Mouse (Mus musculus) limb, embryonic 13.5 days (tissue): ENCODE results near the gene Pqlc3. TPM values are rescaled to one million over a fixed set of nuclear protein-coding genes. Genes with fewer than 3 reads are reported as not detected.

Source experiments
- ATAC-seq: fragments of 200-750 bp; cut with Nextera tagmentation; 2 replicates; pipeline ENCODE4 v1.8.0; 2017; ENCODE audit warnings: low read depth, moderate number of reproducible peaks, moderate TSS enrichment; ENCODE audit not compliant: low FRiP score
- H3K27ac ChIP-seq: fragments of 300-500 bp; sonication (generic); 2 replicates; pipeline ENCODE4 v1.5.1; 2015; ENCODE audit warnings: inconsistent platforms, mild to moderate bottlenecking, moderate library complexity
- H3K27me3 ChIP-seq: fragments of 300-500 bp; sonication (generic); 2 replicates; pipeline ENCODE4 v1.6.1; 2015; ENCODE audit warnings: mild to moderate bottlenecking, inconsistent platforms
- H3K36me3 ChIP-seq: fragments of 300-500 bp; sonication (generic); 2 replicates; pipeline ENCODE4 v1.6.1; 2015; ENCODE audit warnings: inconsistent platforms, mild to moderate bottlenecking, moderate library complexity
- H3K4me1 ChIP-seq: fragments of 300-500 bp; sonication (generic); 2 replicates; pipeline ENCODE4 v1.6.1; 2015; ENCODE audit warnings: inconsistent platforms
- H3K4me2 ChIP-seq: fragments of 300-500 bp; sonication (generic); replicated peaks from 2 replicates; pipeline ENCODE4 v1.6.1; 2015; ENCODE audit warnings: inconsistent platforms, mild to moderate bottlenecking, moderate library complexity
- H3K4me3 ChIP-seq: fragments of 300-500 bp; sonication (generic); 2 replicates; pipeline ENCODE4 v1.5.1; 2015; ENCODE audit warnings: moderate library complexity, mild to moderate bottlenecking, inconsistent platforms
- H3K9ac ChIP-seq: fragments of 300-500 bp; sonication (generic); 2 replicates; pipeline ENCODE4 v1.6.1; 2015; ENCODE audit warnings: mild to moderate bottlenecking, inconsistent platforms
- H3K9me3 ChIP-seq: fragments of 300-500 bp; sonication (generic); 2 replicates; pipeline ENCODE4 v1.6.1; 2016; ENCODE audit warnings: inconsistent platforms
- WGBS: fragments of 180-500 bp; shearing (Covaris S2); methylation state at CpG from one replicate; pipeline ENCODE4 v1.1.7; 2015; 5-methylcytosine and 5-hydroxymethylcytosine counted together
- polyA plus RNA-seq: library from polyadenylated mRNA; unstranded; fragments of >200 nt; fragmentation: Nextera tagmentation; extraction: Ambion mirVana; gene quantifications from 2 replicates; pipeline ENCODE4 v1.2.1, GENCODE M21; 2015

Gene Pqlc3
- polyA plus RNA-seq, 1 experiment from 2014 or later, result 7.2 TPM

DNA sequence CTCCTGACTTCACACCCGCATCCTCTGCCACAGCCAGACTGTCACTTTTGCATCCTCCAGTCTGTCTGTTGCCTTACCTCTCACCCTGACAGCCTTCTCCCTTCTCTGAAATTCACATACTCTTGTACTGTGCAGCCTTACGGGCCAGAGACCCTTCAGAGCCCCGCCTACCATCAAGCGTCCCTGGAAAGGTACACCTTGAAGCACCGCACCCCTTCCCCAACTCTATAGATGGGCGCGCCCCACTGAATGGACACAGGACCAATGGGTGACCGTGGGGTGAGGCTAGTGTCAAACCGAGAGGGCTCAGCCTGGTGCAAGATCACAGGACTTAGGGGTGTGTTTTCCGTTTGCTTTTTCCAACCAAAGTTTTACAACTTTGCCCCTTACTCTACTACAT is 1.1 kb downstream of the Pqlc3 start:
- Histone ChIP-seq H3K27me3 (peaks cover 48% of the 10 kb centered on the region), H3K4me3 (peak overlapping the region; percentile 65), H3K9ac (peak overlapping the region; percentile 63), H3K4me1 (peaks cover 16% of the 10 kb centered on the region), H3K36me3 (no peaks in the 10 kb centered on the region), H3K9me3 (no peaks in the 10 kb centered on the region), H3K4me2 (peak overlapping the region; percentile 89), H3K27ac (no peak overlapping the region)
- ATAC-seq, result no peak
- 7% methylated on average over 10 of the region's 10 CpGs for WGBS

DNA sequence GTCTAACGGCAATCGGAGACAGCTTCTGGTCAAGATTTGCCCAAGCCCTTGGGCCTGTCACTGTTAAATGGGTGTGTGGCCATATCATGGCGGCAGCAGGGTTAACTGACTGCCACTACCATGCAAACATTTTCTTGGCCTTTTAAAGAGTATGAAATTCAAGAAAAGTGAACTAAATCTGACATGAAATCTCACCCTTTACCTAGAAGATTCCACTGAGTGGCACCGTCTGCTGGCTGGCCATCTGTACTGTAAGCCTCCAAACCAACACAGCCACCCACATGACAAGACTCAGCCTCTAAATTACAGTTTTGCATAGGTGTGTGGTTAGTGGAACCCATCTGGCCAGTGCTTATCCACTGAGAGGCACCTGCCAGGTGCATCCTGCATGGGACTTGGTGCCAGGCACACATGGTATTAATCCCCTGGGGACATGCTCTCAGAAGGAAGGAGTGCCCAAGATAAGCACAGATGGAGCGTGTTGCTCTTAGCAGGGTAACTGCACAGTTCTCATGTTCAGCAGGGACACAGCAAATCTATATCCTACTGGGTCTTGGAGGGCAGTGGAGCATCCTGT is 3.2 kb downstream of the Pqlc3 start:
- no peak for ATAC-seq
- Histone ChIP-seq H3K9ac (no peak overlapping the region), H3K9me3 (no peaks in the 10 kb centered on the region), H3K36me3 (no peaks in the 10 kb centered on the region), H3K27ac (no peak overlapping the region), H3K4me1 (peaks cover 16% of the 10 kb centered on the region), H3K4me2 (no peak overlapping the region), H3K27me3 (peaks cover 46% of the 10 kb centered on the region), H3K4me3 (no peak overlapping the region)
- 87% methylated on average over 5 of the region's 5 CpGs for whole genome bisulfite sequencing

DNA sequence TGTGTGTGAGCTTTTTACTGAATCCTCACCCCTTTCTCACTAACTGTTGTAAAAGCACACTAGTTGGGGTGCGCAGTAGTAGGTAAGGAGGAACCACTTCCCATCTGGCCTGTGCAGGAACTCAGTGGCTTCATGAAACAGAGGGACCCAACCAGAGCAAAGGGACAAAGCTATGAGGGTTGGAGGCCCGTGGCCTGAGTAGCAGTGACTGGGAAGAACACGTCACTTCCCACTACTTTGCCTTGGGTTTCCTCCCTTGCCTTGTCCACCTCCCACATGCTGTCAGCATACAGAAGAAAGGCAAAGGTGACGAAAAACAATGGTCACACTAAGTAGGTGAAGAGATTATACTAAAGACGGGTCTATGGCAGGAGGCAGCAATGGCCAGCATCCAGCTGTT is 3.9 kb downstream of the Pqlc3 start:
- Histone ChIP-seq H3K9me3 (no peaks in the 10 kb centered on the region), H3K9ac (no peak overlapping the region), H3K27ac (no peak overlapping the region), H3K4me1 (peaks cover 16% of the 10 kb centered on the region), H3K27me3 (peaks cover 39% of the 10 kb centered on the region), H3K4me3 (no peak overlapping the region), H3K36me3 (no peaks in the 10 kb centered on the region; the same call in 1 of the 2 replicates), H3K4me2 (no peak overlapping the region)
- ATAC-seq, result no peak
- 88% methylated on average over 5 of the region's 5 CpGs for WGBS

DNA sequence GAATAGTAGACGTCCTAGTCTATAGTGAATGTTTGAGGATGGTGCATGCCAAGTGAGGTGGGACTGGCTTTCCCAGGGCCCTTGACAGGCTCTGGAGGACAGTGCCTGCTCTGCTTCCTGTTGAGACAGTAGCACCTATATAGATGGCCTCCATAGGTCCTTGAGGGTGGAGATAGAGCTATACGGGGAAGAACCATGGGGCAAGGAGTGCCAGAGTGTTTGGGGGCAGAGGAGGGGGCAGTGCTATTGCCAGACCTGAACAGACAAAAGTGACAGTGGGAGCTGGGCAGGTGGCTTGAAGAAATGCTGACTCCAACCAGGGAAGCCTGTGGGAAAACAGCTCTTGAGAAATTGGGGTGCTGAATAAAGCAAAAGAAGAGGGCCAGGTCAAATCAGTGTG is 5.9 kb downstream of the Pqlc3 start:
- WGBS, result 93% methylated on average over 2 of the region's 2 CpGs

DNA sequence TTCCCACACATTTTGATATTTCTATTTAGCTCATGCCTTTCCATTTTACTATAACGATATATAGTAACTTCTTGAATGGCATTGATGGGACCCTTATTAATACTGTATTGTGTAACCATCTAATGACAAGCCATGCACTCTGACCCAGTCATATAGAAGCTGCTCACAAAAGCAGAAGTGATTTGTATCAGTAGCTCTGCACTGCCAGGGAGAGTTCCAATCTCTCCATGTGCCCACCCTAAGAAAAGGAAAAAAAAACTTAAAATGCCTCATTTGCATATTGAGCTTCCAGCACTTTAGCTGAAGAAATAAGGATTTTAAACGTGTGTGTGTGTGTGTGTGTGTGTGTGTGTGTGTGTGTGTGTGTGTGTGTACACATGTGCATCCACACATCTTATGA is 7.9 kb downstream of the Pqlc3 start:
- H3K4me3 ChIP-seq, result no peak overlapping the region
- H3K36me3 ChIP-seq, result peaks cover 12% of the 10 kb centered on the region
- no peak overlapping the region for H3K4me2 ChIP-seq
- H3K27ac ChIP-seq, result no peak overlapping the region
- no peak for ATAC-seq
- 88% methylated on average over 2 of the region's 2 CpGs for WGBS
- no peaks in the 10 kb centered on the region for H3K4me1 ChIP-seq
- no peak overlapping the region for H3K9ac ChIP-seq
- H3K27me3 ChIP-seq, result 0 out of 2 replicates have a peak, but pooled peaks cover 4% of the 10 kb centered on the region
- H3K9me3 ChIP-seq, result no peaks in the 10 kb centered on the region

More for the DNA sequence above, 5.9 kb downstream of the Pqlc3 start:
- Histone ChIP-seq H3K9ac (no peak overlapping the region), H3K36me3 (peaks cover 6% of the 10 kb centered on the region), H3K4me2 (no peak overlapping the region), H3K27me3 (peaks cover 24% of the 10 kb centered on the region), H3K9me3 (no peaks in the 10 kb centered on the region), H3K4me3 (no peak overlapping the region), H3K27ac (no peak overlapping the region), H3K4me1 (peaks cover 11% of the 10 kb centered on the region)
- ATAC-seq, result no peak

DNA sequence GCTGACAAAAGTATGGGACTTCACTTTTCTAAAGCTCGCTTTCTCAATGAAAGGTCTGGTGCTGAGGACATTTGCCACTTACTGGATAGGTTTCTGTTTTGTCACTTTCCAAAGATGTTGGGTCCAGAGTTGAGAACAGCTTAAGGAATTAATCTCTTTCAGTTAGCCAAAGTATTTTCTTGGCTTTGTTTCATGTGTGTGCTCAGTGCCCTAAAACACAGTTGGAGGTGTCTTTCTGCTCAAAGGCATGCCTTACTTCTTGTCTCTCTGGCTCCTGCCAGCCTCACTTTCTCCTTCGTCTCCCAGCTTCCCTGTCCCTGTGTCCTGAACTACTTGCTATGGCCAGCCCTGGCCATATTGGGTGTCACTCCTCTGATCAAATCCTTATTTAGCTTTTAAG is 8.8 kb downstream of the Pqlc3 start:
- no peak overlapping the region for H3K9ac ChIP-seq
- no peaks in the 10 kb centered on the region for H3K4me1 ChIP-seq
- H3K27me3 ChIP-seq, result no peaks in the 10 kb centered on the region
- no peak for ATAC-seq
- 77% methylated on average over 2 of the region's 2 CpGs for WGBS
- no peak overlapping the region for H3K4me2 ChIP-seq
- no peak overlapping the region for H3K27ac ChIP-seq
- H3K9me3 ChIP-seq, result no peaks in the 10 kb centered on the region
- H3K4me3 ChIP-seq, result no peak overlapping the region
- H3K36me3 ChIP-seq, result peaks cover 15% of the 10 kb centered on the region

DNA sequence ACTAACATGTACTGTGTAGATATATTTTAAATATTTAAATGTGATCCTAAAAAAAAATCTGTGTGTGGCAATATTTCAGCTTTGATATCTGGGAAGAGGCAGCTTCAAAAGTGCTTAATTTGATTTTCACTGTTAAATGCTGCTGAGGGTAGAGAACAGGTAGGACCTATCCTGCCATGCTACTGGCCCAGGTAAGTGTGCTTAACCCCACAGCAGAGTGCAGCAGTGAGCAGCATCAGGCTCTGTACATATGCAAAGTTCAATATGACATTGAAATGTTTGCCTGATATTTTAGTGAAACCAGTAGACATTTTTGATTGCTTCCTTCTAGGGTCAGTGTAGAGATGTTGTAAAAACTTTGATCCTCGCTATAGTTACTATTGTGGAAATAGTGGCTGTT is 14.4 kb downstream of the Pqlc3 start:
- 94% methylated on average over 1 of the region's 1 CpGs for WGBS
- ATAC-seq, result no peak

DNA sequence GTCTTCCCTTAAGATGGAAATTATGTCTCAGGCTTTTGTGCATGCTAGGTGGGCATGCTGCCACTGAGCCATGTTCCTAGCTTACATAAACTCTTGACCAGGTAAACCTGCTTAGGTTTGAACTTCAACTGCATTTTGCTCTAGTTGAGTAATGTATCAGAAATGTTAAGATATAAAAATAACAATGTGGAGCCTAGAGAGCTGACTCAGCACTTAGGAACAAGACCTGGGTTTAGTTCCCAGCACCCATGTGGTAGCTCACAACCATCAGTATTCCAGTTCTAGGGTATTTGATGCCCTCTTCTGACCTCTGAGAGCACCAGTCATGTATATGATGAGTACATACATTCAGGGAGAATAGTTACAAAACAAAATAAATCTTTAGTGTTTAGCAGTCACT is 23.1 kb downstream of the Pqlc3 start:
- ATAC-seq, result no peak
- H3K36me3 ChIP-seq, result peaks cover 82% of the 10 kb centered on the region
- H3K27ac ChIP-seq, result no peak overlapping the region

More for the DNA sequence above, 14.4 kb downstream of the Pqlc3 start:
- Histone ChIP-seq H3K4me2 (no peak overlapping the region), H3K36me3 (peaks cover 42% of the 10 kb centered on the region), H3K9me3 (no peaks in the 10 kb centered on the region), H3K27me3 (no peaks in the 10 kb centered on the region), H3K27ac (no peak overlapping the region), H3K4me1 (no peaks in the 10 kb centered on the region), H3K9ac (no peak overlapping the region), H3K4me3 (no peak overlapping the region)

DNA sequence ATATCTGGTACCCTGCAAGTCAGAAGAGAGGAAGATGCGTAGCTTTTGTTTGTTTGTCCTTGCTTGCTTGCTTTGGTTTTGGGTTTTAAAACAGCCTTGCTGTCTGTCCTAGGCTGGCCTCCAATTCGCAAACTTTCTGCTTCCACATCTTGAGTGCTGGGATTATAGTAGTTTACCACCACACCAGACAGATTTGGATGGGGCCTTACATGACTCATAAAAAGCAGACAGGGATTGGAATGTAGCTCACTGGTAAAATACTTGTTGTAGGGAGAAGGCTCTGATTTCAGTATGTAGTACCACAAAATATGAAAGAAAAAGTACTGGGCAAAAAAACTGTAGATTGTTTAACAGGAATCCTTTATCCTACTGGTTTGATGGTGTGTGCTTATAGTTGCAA is 33.4 kb downstream of the Pqlc3 start:
- Histone ChIP-seq H3K9me3 (no peaks in the 10 kb centered on the region), H3K4me3 (no peak overlapping the region), H3K27ac (no peak overlapping the region), H3K36me3 (peaks cover 42% of the 10 kb centered on the region), H3K4me1 (no peaks in the 10 kb centered on the region), H3K4me2 (no peak overlapping the region), H3K27me3 (no peaks in the 10 kb centered on the region), H3K9ac (no peak overlapping the region)
- 90% methylated on average over 2 of the region's 2 CpGs for WGBS
- ATAC-seq, result no peak

More for the DNA sequence above, 23.1 kb downstream of the Pqlc3 start:
- H3K4me2 ChIP-seq, result no peak overlapping the region
- no peak overlapping the region for H3K4me3 ChIP-seq
- H3K9me3 ChIP-seq, result no peaks in the 10 kb centered on the region
- no peaks in the 10 kb centered on the region for H3K27me3 ChIP-seq
- H3K4me1 ChIP-seq, result no peaks in the 10 kb centered on the region
- H3K9ac ChIP-seq, result no peak overlapping the region

DNA sequence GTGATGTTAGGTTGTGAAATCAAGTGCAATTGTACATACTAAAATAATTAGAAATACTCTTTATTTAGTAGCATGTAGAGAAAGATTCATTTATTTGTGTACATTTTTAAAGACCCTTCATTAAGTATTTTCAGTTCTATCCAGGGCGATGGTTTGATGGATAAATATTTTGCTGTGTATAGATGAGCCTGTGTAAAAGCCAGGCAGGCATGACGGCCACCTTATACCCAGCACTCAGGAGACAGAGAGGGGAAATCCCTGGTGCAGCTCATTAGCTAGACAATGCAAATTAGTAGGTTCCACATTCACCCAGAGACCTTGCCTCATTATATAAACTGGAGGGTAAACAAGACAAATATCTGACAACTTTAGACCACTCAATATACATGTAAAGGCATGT is 36.9 kb downstream of the Pqlc3 start:
- H3K4me2 ChIP-seq, result no peak overlapping the region
- ATAC-seq, result no peak
- no peaks in the 10 kb centered on the region for H3K27me3 ChIP-seq
- WGBS, result 86% methylated on average over 2 of the region's 2 CpGs
- no peaks in the 10 kb centered on the region for H3K4me1 ChIP-seq
- no peak overlapping the region for H3K4me3 ChIP-seq
- H3K36me3 ChIP-seq, result peaks cover 48% of the 10 kb centered on the region
- H3K9ac ChIP-seq, result no peak overlapping the region
- H3K9me3 ChIP-seq, result no peaks in the 10 kb centered on the region
- H3K27ac ChIP-seq, result no peak overlapping the region

DNA sequence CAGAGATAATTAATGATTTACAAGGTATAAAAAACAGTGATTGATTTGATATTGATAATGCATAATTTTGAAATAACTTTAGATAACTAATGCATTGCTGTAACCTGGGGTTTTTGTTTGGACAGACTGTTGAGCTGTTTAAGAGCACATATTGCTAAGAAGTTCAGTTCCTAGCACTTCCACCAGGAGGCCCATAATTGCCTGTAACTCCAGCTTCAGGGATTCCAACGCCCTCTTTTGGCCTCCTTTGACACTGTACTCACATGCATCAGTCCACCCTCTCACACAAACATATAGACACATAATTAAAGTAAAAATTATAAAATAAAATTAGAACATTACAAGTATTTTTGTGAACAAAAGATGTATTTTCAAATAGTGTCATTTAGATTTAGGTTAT is 41.4 kb downstream of the Pqlc3 start:
- H3K36me3 ChIP-seq, result peaks cover 44% of the 10 kb centered on the region
- no peak overlapping the region for H3K4me2 ChIP-seq
- no peak for ATAC-seq
- H3K4me1 ChIP-seq, result no peaks in the 10 kb centered on the region
- no peaks in the 10 kb centered on the region for H3K9me3 ChIP-seq
- no peaks in the 10 kb centered on the region for H3K27me3 ChIP-seq
- no peak overlapping the region for H3K4me3 ChIP-seq
- no peak overlapping the region for H3K9ac ChIP-seq
- 64% methylated on average over 1 of the region's 1 CpGs for WGBS
- no peak overlapping the region for H3K27ac ChIP-seq

DNA sequence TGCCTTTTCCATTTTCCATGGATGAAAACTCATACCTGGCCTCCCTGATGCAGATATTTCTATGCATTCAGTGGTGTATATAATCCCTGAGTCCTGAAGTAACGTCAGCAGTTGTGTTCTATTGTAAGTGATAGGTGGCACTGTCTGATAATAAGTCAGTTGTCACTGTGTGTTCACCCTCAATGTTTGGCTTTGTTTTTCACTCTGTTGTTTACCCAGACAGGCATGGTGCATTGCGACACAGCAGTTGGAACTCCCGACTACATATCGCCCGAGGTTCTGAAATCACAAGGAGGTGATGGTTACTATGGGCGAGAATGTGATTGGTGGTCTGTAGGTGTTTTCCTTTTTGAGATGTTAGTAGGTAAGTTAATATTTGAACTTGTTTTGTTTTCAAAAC is 52.0 kb downstream of the Pqlc3 start:
- Histone ChIP-seq H3K4me2 (no peak overlapping the region), H3K4me3 (no peak overlapping the region)

DNA sequence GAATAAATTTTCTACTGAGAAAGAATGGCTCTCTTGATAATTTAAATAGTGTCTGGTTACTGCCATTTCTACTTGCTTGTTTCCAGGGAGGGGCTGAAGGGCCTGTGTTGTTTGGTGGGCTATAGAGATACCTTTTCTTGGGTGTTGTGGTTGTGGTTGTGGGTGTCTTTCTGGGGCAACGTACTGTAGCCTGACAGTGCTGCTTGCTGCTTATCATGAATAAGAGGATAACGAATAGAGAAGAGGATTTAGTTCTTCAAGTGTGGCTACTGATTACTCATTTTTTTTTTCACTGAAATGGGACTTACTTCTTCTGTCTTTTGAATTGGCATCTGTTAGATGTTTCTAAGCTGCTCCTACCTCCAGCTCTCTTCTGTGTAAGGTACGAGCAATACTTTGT is 58.2 kb downstream of the Pqlc3 start:
- Histone ChIP-seq H3K4me2 (no peak overlapping the region), H3K27ac (no peak overlapping the region), H3K36me3 (peaks cover 11% of the 10 kb centered on the region), H3K9me3 (no peaks in the 10 kb centered on the region), H3K9ac (no peak overlapping the region), H3K27me3 (no peaks in the 10 kb centered on the region), H3K4me1 (no peaks in the 10 kb centered on the region), H3K4me3 (no peak overlapping the region)
- 86% methylated on average over 3 of the region's 3 CpGs for WGBS
- no peak for ATAC-seq

More for the DNA sequence above, 52.0 kb downstream of the Pqlc3 start:
- Histone ChIP-seq H3K9me3 (no peaks in the 10 kb centered on the region), H3K27ac (no peak overlapping the region), H3K9ac (no peak overlapping the region), H3K4me1 (no peaks in the 10 kb centered on the region), H3K27me3 (no peaks in the 10 kb centered on the region), H3K36me3 (peaks cover 19% of the 10 kb centered on the region)
- 96% methylated on average over 6 of the region's 6 CpGs for WGBS
- no peak for ATAC-seq
